Mouse (Mus musculus) midbrain, postnatal 0 days (tissue): Measurements from ENCODE around the gene Ubxn1. TPM values are rescaled to one million over a fixed set of nuclear protein-coding genes. Genes with fewer than 3 reads are reported as not detected.

Source experiments
- ATAC-seq: fragments of 200-750 bp; cut with Nextera tagmentation; 2 replicates; pipeline ENCODE4 v1.8.0; 2017; ENCODE audit warnings: moderate number of reproducible peaks, mild to moderate bottlenecking, moderate TSS enrichment, moderate library complexity; ENCODE audit not compliant: low FRiP score
- DNase-seq: peaks from one replicate; pipeline ENCODE4 v3.0.0-alpha.2; 2015; ENCODE audit warnings: low spot score
- H3K27ac ChIP-seq: fragments of 300-500 bp; sonication (generic); 2 replicates; pipeline ENCODE4 v1.5.1; 2014; ENCODE audit warnings: low read depth, mild to moderate bottlenecking, low read length, mixed read lengths
- H3K27me3 ChIP-seq: fragments of 300-500 bp; sonication (generic); 2 replicates; pipeline ENCODE4 v1.6.1; 2014; ENCODE audit warnings: low read length, control low read depth, mixed read lengths; ENCODE audit not compliant: insufficient read depth
- H3K36me3 ChIP-seq: fragments of 300-500 bp; sonication (generic); 2 replicates; pipeline ENCODE4 v1.6.1; 2014; ENCODE audit warnings: low read length, control low read depth, mixed read lengths; ENCODE audit not compliant: insufficient read depth
- H3K4me1 ChIP-seq: fragments of 300-500 bp; sonication (generic); 2 replicates; pipeline ENCODE4 v1.6.1; 2014; ENCODE audit warnings: mild to moderate bottlenecking, control low read depth, antibody characterized with exemption, low read length, mixed read lengths; ENCODE audit not compliant: insufficient read depth
- H3K4me2 ChIP-seq: fragments of 300-500 bp; sonication (generic); 2 replicates; pipeline ENCODE4 v1.6.1; 2014; ENCODE audit warnings: low read depth, mild to moderate bottlenecking, low read length, mixed read lengths; ENCODE audit not compliant: poor library complexity, severe bottlenecking
- H3K4me3 ChIP-seq: fragments of 300-500 bp; sonication (generic); 2 replicates; pipeline ENCODE4 v1.5.1; 2014; ENCODE audit warnings: low read depth, mild to moderate bottlenecking, low read length, moderate library complexity
- H3K9ac ChIP-seq: fragments of 300-500 bp; sonication (generic); replicated peaks from 2 replicates; pipeline ENCODE4 v1.6.1; 2014; ENCODE audit warnings: mild to moderate bottlenecking, low read length, moderate library complexity, mixed read lengths; ENCODE audit not compliant: poor library complexity, severe bottlenecking
- H3K9me3 ChIP-seq: fragments of 300-500 bp; sonication (generic); 2 replicates; pipeline ENCODE4 v1.6.1; 2016; ENCODE audit warnings: low read length, control low read depth
- CTCF ChIP-seq: IDR thresholded peaks from 2 replicates; pipeline ENCODE4 v1.5.1; 2016; ENCODE audit warnings: antibody characterized with exemption, mild to moderate bottlenecking
- WGBS: fragments of 180-500 bp; shearing (Covaris S2); extraction: QIAGEN DNeasy Blood & Tissue Kit; methylation state at CpG from one replicate; pipeline ENCODE4 v1.1.7; 2014; 5-methylcytosine and 5-hydroxymethylcytosine counted together
- polyA plus RNA-seq: library from polyadenylated mRNA; unstranded; fragments of >200 nt; fragmentation: Nextera tagmentation; extraction: Ambion mirVana; gene quantifications from 2 replicates; pipeline ENCODE4 v1.2.1, GENCODE M21; 2015
- total RNA-seq: library from RNA; depleted of rRNA; stranded (reverse); fragments of >200 nt; gene quantifications from 2 replicates; pipeline ENCODE4 v1.2.3, GENCODE M21; 2014

The Ubxn1 gene
- total and polyA plus RNA-seq, 2 experiments from 2014 or later: 73.5 to 142 TPM

DNA sequence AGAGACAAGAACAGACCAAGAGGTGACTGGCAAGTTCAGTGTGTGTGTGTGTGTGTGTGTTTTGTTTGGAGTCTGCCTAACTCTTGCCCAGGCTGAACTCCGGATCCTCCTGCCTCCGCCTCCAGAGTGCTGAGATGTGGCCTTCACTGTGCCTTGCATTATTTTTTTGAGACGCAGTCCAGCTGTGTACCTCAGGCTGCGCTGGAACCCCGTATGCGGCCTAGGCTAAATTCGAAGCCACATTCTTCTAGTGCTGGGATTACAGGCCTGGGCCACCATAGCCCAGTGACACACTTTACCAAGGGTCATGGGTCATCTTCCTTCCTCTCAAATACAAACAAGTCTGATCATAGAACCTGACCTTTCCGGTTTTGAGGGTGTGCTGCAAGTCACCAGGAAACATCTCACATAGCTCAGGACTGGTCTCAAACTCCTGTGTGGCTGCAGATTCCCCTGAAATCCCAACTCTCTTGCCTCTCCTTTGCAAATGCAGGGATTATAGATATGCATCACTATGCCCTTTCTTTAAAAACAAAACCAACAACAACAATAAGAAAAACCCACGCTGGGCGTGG lies 1.1 kb downstream of the Ubxn1 start:
- ATAC-seq (no peak), DNase-seq (no peak)
- H3K4me1 ChIP-seq: no peaks in the 10 kb centered on the region
- WGBS: 82% methylated on average over 10 of the region's 10 CpGs
- peak overlapping the region; percentile 96 for H3K4me3 ChIP-seq
- no peak overlapping the region for H3K27ac ChIP-seq
- peak overlapping the region; percentile 94 for H3K4me2 ChIP-seq
- H3K36me3 ChIP-seq: peaks cover 28% of the 10 kb centered on the region
- no peaks in the 10 kb centered on the region for H3K27me3 ChIP-seq
- peak overlapping the region; percentile 94; the same call in 1 of the 2 replicates for H3K9ac ChIP-seq
- no peak for TF ChIP-seq CTCF
- H3K9me3 ChIP-seq: no peaks in the 10 kb centered on the region

DNA sequence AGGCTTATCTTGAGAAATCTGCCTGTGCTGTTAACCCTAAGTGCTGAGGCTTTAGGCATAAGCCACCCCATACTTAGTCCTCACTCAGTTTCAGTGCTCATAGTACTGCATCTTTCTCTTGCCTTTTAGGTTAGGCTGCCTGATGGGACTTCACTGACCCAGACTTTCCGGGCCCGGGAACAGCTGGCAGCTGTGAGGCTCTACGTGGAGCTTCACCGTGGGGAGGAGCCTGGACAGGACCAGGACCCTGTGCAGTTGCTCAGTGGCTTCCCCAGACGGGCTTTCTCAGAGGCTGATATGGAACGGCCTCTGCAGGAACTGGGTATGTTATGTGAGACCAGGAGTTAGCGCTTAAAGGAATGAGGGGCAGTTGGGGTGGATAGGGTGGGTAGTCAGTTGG lies 3.7 kb downstream of the Ubxn1 start:
- peaks cover 28% of the 10 kb centered on the region for H3K36me3 ChIP-seq
- WGBS: 92% methylated on average over 7 of the region's 7 CpGs

DNA sequence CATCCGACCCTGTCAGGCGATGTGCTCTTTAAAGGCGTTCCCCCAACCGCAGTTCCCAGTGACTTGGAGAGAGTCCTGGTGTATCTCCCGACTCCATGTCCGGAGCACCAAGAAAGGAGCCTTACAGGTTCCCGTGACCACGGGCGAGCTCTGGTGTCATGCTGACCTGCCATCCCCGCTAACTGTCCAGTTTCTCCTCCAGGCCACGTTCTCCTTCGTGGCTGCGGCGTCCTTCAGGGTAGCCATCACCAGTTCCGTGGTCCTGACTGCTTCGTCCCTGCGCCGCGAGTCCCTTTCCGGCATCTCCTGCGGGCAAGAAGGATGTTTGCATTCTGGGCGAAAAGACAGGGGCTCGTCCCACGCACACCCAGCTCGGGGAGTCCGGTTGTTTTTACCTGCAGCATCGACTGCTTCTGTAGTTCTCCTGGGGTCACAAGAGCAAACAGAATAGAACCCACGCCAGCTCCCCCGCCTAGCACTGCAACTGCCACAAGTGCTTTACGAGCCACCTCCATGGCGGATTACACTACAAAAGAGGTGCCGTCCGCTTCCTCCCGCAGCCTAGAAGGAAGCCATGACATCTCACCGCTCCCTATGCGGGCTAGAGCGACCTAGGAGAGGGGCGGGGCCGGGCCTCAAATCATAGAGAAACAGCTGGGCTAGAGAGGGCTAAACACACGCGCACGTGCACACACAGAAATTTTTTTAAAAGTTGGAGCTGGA lies 9.2 kb downstream of the Ubxn1 start, which contains the start of gene Uqcc3:
Gene Uqcc3, minus strand, starts transcription at position 613 of the 723 bp plus-strand sequence.
- peaks cover 8% of the 10 kb centered on the region; the same call in 1 of the 2 replicates for H3K36me3 ChIP-seq
- peak within 1 kb of the TSS; percentile 79 for H3K9ac ChIP-seq
- WGBS: under 1% methylated on average over 42 of the region's 42 CpGs
- no peaks in the 10 kb centered on the region for H3K9me3 ChIP-seq
- DNase-seq (peak; percentile 94), ATAC-seq (peak; percentile 96)
- no peaks in the 10 kb centered on the region for H3K27me3 ChIP-seq
- H3K27ac ChIP-seq: peak within 1 kb of the TSS; percentile 83
- no peaks in the 10 kb centered on the region for H3K4me1 ChIP-seq
- no peak for TF ChIP-seq CTCF
- peak within 1 kb of the TSS; percentile 74 for H3K4me2 ChIP-seq
- peak within 1 kb of the TSS; percentile 67 for H3K4me3 ChIP-seq

More for the DNA sequence above, 3.7 kb downstream of the Ubxn1 start:
- Histone ChIP-seq H3K9ac (no peak overlapping the region), H3K4me1 (no peaks in the 10 kb centered on the region), H3K27me3 (no peaks in the 10 kb centered on the region), H3K4me3 (no peak overlapping the region), H3K27ac (no peak overlapping the region), H3K4me2 (no peak overlapping the region), H3K9me3 (no peaks in the 10 kb centered on the region)
- DNase-seq (no peak), ATAC-seq (no peak)
- TF ChIP-seq CTCF: no peak

DNA sequence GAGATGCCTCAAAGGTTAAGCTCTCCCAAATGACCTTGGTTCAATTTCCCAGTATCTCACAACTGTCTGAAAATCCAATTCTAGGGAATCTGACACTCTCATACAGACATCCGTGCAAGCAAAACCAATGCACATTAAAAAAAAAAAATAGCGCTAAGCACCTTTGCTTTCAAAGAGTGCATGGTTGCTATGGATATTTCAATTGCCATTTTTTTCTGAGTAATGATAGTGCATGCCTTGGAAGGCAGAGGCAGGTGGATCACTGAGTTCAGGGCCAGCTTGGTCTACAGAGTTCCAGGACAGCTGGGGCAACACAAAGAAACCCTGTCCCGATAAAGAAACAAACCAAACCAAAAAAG lies 9.7 kb downstream of the Ubxn1 start:
- Histone ChIP-seq H3K27ac (no peak overlapping the region), H3K4me1 (no peaks in the 10 kb centered on the region), H3K4me3 (peak overlapping the region; percentile 67), H3K36me3 (0 out of 2 replicates have a peak, but pooled peaks cover 5% of the 10 kb centered on the region), H3K27me3 (no peaks in the 10 kb centered on the region), H3K4me2 (peak overlapping the region; percentile 74), H3K9me3 (no peaks in the 10 kb centered on the region), H3K9ac (peak overlapping the region; percentile 79)
- WGBS: 10% methylated on average over 3 of the region's 3 CpGs
- no peak for ATAC-seq
- DNase-seq: no peak
- TF ChIP-seq CTCF: no peak

DNA sequence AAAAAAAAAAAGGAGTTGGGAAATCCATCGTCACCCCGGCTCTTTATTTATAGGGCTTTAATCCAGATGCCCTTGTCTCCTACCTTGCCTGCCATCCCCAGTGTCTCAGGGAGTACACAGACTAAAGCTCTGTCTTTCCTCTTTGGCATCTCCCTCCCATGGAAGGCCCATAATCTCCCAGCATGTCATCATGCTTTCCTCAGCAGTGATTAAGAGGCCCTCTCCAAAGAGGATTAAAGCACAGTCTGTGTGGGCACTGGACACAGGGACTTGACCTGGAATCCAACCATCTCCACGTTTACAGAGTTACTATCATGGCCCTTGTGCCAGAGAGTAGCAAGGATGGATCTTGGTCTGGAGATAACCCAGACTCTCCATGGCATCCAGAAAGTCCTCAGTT lies 12.3 kb downstream of the Ubxn1 start, which contains the start of the genes Lbhd1 and Gm49403:
Gene Lbhd1, plus strand, starts transcription at position 117 of the 400 bp plus-strand sequence.
Gene Gm49403, plus strand, starts transcription at position 315 of the 400 bp plus-strand sequence.
- no peaks in the 10 kb centered on the region for H3K27me3 ChIP-seq
- peaks cover 4% of the 10 kb centered on the region for H3K4me1 ChIP-seq
- no peak for TF ChIP-seq CTCF
- WGBS: 69% methylated on average over 3 of the region's 3 CpGs
- H3K4me2 ChIP-seq: no peak within 1 kb of the TSS
- H3K9ac ChIP-seq: no peak within 1 kb of the TSS
- H3K4me3 ChIP-seq: no peak within 1 kb of the TSS
- ATAC-seq (no peak), DNase-seq (no peak)
- no peaks in the 10 kb centered on the region for H3K36me3 ChIP-seq
- H3K27ac ChIP-seq: no peak within 1 kb of the TSS
- no peaks in the 10 kb centered on the region for H3K9me3 ChIP-seq
